Mouse (Mus musculus) liver, adult 2 months (tissue): Measurements from ENCODE around the gene Gpr18. TPM values are rescaled to one million over a fixed set of nuclear protein-coding genes. Genes with fewer than 3 reads are reported as not detected.

Experiments
- DNase-seq: peaks from one replicate; pipeline ENCODE4 v3.0.0-alpha.2; 2011; ENCODE audit warnings: low read depth, low spot score; ENCODE audit errors: extremely low read depth
- H3K27ac ChIP-seq: fragments of 200-500 bp; replicated peaks from 2 replicates; pipeline ENCODE4 v1.5.1; 2012; ENCODE audit warnings: low read depth, mild to moderate bottlenecking, control low read depth, inconsistent platforms, low read length; ENCODE audit not compliant: insufficient read depth
- H3K27me3 ChIP-seq: fragments of 200-500 bp; 2 replicates; pipeline ENCODE4 v1.6.1; 2012; ENCODE audit warnings: mild to moderate bottlenecking, moderate library complexity, low read length, inconsistent platforms; ENCODE audit not compliant: control insufficient read depth, insufficient read depth
- H3K36me3 ChIP-seq: fragments of 200-500 bp; 2 replicates; pipeline ENCODE4 v1.6.1; 2012; ENCODE audit warnings: low read length, inconsistent platforms; ENCODE audit not compliant: control insufficient read depth, insufficient read depth
- H3K4me1 ChIP-seq: fragments of 200-500 bp; 2 replicates; pipeline ENCODE4 v1.6.1; 2011; ENCODE audit warnings: low read length; ENCODE audit not compliant: control insufficient read depth, insufficient read depth
- H3K4me3 ChIP-seq: fragments of 200-500 bp; 2 replicates; pipeline ENCODE4 v1.5.1; 2011; ENCODE audit warnings: low read depth, mild to moderate bottlenecking, control low read depth, low read length, moderate library complexity; ENCODE audit not compliant: insufficient read depth
- H3K79me2 ChIP-seq: fragments of 200-500 bp; 2 replicates; pipeline ENCODE4 v1.6.1; 2012; ENCODE audit warnings: inconsistent platforms, mild to moderate bottlenecking, low read length, moderate library complexity; ENCODE audit not compliant: control insufficient read depth, insufficient read depth
- H3K9ac ChIP-seq: fragments of 200-500 bp; 2 replicates; pipeline ENCODE4 v1.6.1; 2012; ENCODE audit warnings: low read depth, mild to moderate bottlenecking, control low read depth, inconsistent platforms, low read length
- CTCF ChIP-seq: fragments of 200-500 bp; IDR thresholded peaks from 2 replicates; pipeline ENCODE4 v1.5.1; 2011; ENCODE audit warnings: low read depth, low read length, control low read depth
- POLR2A ChIP-seq: fragments of 200-500 bp; IDR thresholded peaks from 2 replicates; pipeline ENCODE4 v1.6.1; 2011; ENCODE audit warnings: low read length, control low read depth; ENCODE audit not compliant: insufficient read depth; ENCODE audit errors: extremely low read depth
- WGBS: fragments of 180-500 bp; shearing (Covaris S2); methylation state at CpG from one replicate; pipeline ENCODE4 v1.1.7; 2018; 5-methylcytosine and 5-hydroxymethylcytosine counted together
- polyA plus RNA-seq: library from polyadenylated mRNA; depleted of rRNA; stranded (reverse); fragments of >200 nt; gene quantifications from 2 replicates; pipeline ENCODE4 v1.2.3, GENCODE M21; 2012
- total RNA-seq: library from RNA; depleted of rRNA; stranded (reverse); fragments of >200 nt; gene quantifications from 2 replicates; pipeline ENCODE4 v1.2.3, GENCODE M21; 2014

The Gpr18 gene
- total and polyA plus RNA-seq, 2 experiments = 0.37 to 0.93 TPM

DNA sequence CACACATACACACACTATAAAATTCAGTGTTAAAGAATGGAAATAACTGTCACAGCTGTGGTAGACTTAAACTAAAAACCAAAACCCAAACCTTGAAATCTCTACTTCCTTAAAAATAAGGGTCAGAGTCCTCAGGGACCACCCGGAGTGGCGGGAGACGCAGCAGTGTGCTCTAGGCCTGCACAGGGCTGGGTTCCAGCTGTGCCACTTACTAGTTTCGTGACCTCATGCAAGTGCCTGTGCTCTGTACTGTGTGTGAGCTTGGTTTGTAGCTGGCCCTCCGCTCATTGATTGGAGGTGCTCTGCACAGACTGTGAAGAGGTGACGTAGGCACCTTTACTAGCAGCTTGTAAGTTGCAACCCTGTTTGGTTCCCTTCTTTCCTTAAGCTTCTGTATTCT is 5.7 kb downstream of the Gpr18 start:
- no peak overlapping the region for H3K27ac ChIP-seq
- 0 out of 2 replicates have a peak, but pooled peaks cover 2% of the 10 kb centered on the region for H3K79me2 ChIP-seq
- no peaks in the 10 kb centered on the region for H3K27me3 ChIP-seq
- 98% methylated on average over 6 of the region's 6 CpGs for WGBS
- no peak overlapping the region for H3K4me3 ChIP-seq
- H3K9ac ChIP-seq = no peak overlapping the region
- TF ChIP-seq POLR2A = no peak
- no peak for TF ChIP-seq CTCF
- no peaks in the 10 kb centered on the region for H3K4me1 ChIP-seq
- DNase-seq = no peak
- peaks cover 31% of the 10 kb centered on the region for H3K36me3 ChIP-seq

DNA sequence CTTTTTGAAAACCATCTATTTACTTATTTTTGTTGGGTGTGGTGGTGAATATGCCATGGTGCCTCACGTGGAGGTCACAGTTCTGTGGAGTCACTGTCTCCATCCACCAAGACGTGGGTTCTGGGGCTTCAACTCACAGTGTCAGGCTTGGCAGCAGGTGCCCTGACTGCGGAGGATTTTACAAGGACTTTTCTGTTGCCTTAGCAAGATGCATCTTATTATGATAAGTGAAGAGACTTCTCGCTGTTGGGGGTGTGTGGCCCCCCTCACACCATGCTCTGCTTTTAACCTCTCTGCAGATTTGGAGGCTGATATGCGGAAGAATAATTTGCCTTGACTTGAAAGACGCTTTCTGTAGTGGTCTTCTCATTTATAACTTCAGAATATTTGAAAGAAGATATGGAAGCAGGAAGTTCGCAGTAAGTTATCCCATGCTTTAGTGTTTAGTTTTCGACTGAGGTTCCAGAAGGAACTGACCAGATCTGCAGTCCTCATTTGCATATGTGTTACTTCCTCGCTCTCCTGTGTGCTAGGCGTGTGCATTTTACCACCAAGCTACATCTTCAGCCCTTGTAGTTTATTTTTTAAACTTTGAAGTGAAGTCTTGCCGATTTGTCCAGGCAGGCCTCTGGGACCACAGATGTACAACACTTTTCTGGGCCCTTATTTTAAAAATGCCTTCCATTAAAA is 8.4 kb downstream of the Gpr18 start:
- TF ChIP-seq POLR2A (no peak), CTCF (no peak)
- H3K36me3 ChIP-seq = peaks cover 31% of the 10 kb centered on the region
- no peak overlapping the region for H3K4me3 ChIP-seq
- no peaks in the 10 kb centered on the region for H3K4me1 ChIP-seq
- WGBS = 88% methylated on average over 11 of the region's 11 CpGs
- 0 out of 2 replicates have a peak, but pooled peaks cover 2% of the 10 kb centered on the region for H3K79me2 ChIP-seq
- H3K27me3 ChIP-seq = no peaks in the 10 kb centered on the region
- no peak overlapping the region for H3K27ac ChIP-seq
- DNase-seq = no peak
- no peak overlapping the region for H3K9ac ChIP-seq

DNA sequence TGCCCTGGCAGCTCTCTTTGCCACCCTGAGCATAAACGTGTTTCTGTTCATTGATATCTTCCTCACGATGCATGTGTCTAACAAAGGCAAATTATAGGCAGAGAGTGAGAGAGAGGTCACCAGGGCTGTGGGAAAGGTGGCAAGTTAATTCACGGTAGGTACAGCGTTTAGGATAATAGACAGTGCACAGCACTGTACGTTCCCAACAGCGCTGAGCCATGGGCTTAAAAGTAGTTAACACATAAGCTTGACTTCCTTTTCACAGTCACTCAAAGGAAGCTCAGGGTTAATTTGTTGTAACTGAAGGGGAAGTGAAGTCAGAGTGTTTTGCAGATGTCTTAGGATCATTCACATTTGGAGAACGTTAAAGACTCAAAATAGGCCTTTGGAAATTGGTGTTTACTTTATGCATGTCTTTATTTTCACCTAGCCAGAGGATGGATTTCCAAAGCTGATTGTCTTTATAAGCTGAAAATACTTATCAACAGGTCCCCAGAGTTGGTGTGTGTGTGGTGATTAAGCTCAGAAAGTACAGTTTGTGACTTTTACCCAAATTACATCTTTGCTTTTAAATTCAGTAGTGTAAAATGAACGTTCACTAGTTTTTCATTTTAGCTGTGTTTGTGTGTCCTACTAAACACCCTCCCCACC is 9.1 kb downstream of the Gpr18 start:
- TF ChIP-seq CTCF (no peak), POLR2A (no peak)
- 80% methylated on average over 8 of the region's 8 CpGs for whole genome bisulfite sequencing

DNA sequence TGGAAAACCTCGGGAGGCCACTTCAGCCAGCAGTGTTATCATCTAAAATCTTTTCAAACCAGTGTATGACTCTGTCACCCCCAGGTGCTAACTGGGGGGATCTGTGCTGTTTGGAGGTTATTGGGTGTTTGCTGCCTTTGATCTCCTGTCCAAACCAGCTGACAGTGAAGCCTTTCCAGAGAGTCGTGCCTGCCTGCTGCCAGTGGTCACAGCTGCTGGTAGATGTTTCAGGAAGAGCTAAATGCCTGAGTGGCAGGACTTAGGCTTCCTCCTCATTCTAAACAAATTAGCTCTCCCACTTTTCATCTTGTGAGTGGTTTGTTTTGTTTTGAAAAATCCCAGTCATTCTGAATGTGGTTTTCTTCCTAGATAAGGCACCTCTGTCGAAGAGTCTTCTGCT is 10.8 kb downstream of the Gpr18 start:
- TF ChIP-seq CTCF (no peak), POLR2A (no peak)
- peaks cover 27% of the 10 kb centered on the region for H3K36me3 ChIP-seq
- no peak for DNase-seq
- no peaks in the 10 kb centered on the region for H3K4me1 ChIP-seq
- 53% methylated on average over 3 of the region's 3 CpGs for WGBS
- no peak overlapping the region for H3K4me3 ChIP-seq
- no peak overlapping the region for H3K27ac ChIP-seq
- no peak overlapping the region for H3K9ac ChIP-seq
- no peaks in the 10 kb centered on the region for H3K27me3 ChIP-seq
- peaks cover 10% of the 10 kb centered on the region; the same call in 1 of the 2 replicates for H3K79me2 ChIP-seq

More for the DNA sequence above, 9.1 kb downstream of the Gpr18 start:
- Histone ChIP-seq H3K79me2 (0 out of 2 replicates have a peak, but pooled peaks cover 8% of the 10 kb centered on the region), H3K4me3 (no peak overlapping the region), H3K9ac (no peak overlapping the region), H3K4me1 (no peaks in the 10 kb centered on the region), H3K27me3 (no peaks in the 10 kb centered on the region), H3K27ac (no peak overlapping the region), H3K36me3 (peaks cover 31% of the 10 kb centered on the region)
- DNase-seq = no peak

DNA sequence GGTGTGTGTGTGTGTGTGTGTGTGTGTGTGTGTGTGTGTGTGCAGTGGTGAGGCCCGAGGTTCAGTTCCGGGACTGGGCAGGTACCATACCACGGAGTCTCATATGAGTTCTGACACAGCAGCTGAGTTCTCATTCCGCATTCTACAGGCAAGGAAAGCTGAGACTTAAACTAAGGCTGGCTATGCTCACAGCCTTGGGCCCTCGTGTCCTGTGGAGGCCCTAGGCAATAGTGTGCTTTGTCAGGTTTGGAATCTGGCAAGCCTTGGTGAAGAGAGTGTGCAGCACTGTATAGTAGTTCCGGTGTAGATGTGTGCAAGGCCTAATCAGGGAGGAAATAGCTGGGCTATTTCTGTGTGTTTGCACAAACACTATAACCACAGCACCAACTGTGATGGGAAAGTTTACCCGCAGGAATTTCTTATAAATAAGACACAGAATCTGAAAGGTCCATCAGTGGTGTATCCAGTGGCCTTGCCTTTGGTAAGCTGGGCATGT is 12.2 kb downstream of the Gpr18 start:
- Histone ChIP-seq H3K4me1 (no peaks in the 10 kb centered on the region), H3K36me3 (peaks cover 17% of the 10 kb centered on the region), H3K27ac (no peak overlapping the region), H3K9ac (no peak overlapping the region), H3K79me2 (peaks cover 18% of the 10 kb centered on the region; the same call in 1 of the 2 replicates), H3K4me3 (no peak overlapping the region), H3K27me3 (no peaks in the 10 kb centered on the region)
- 84% methylated on average over 7 of the region's 7 CpGs for WGBS
- no peak for TF ChIP-seq POLR2A
- no peak for TF ChIP-seq CTCF
- DNase-seq = no peak

DNA sequence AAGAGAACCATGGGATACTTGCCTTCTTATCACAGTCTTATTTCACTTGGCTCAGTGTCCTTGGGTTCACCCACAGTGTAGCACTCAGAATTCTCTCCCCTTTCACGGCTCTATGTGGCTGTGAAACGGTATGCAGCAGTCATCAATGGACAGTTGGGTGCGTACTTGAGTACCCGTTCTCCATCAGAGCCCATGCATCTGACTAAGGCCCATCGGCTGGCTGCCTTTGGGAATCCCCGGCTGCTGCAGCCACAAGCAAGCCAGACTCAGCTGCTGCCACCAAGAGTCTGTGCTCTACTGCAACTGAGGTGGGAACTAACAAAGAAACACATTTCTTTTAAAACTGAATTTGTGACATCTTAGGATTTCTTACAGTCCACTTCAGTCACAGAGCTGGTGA is 14.1 kb downstream of the Gpr18 start:
- no peaks in the 10 kb centered on the region for H3K4me1 ChIP-seq
- H3K27ac ChIP-seq = no peak overlapping the region
- no peaks in the 10 kb centered on the region for H3K27me3 ChIP-seq
- peaks cover 7% of the 10 kb centered on the region; the same call in 1 of the 2 replicates for H3K36me3 ChIP-seq
- H3K79me2 ChIP-seq = peaks cover 28% of the 10 kb centered on the region
- DNase-seq = no peak
- H3K9ac ChIP-seq = no peak overlapping the region
- no peak overlapping the region for H3K4me3 ChIP-seq
- TF ChIP-seq POLR2A (no peak), CTCF (no peak)
- WGBS = 93% methylated on average over 6 of the region's 6 CpGs
